Mouse (Mus musculus) left cerebral cortex, adult 18-20 months (tissue): ENCODE results near the gene Cntd1. TPM values are rescaled to one million over a fixed set of nuclear protein-coding genes. Genes with fewer than 3 reads are reported as not detected.
"Not testable (repeated sequence)": the region's sequence is repeated elsewhere in the genome, so short reads cannot be mapped to it uniquely, and the experiment has no call there.

Source experiments
- DNase-seq, 2 experiments: peaks; one replicate each; pipeline ENCODE4 v3.0.0; 2021 to 2022; ENCODE audit warnings: low spot score in 2 of 2, mixed read lengths in 1 of 2
- total RNA-seq, 2 experiments: library from RNA; stranded (reverse); gene quantifications; 2 replicates each; pipeline ENCODE4 v1.2.3; 2021

Cntd1 gene
- total RNA-seq, 2 experiments from 2014 or later: 0.46 to 0.56 TPM

DNA sequence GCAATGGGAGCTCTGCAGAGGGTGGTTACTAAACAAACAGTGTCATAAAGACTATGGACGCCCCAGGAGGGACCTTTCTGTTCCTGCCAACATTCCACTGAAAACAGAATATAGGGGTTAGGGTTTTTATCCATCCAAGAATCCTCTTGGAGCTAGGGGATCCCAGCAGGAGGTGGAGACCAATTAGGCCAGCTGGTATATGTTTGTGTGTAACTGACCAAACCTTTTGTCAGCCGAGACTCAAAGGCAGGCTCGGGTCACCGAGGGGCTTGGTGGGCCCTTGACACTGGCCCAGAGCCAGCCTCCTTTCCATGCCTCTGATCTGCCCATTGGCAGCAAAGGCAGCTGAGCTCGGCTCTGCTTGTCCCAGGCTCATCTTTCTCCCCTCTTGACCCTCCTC is 4.1 kb downstream of the Cntd1 start:
- no peak for DNase-seq

DNA sequence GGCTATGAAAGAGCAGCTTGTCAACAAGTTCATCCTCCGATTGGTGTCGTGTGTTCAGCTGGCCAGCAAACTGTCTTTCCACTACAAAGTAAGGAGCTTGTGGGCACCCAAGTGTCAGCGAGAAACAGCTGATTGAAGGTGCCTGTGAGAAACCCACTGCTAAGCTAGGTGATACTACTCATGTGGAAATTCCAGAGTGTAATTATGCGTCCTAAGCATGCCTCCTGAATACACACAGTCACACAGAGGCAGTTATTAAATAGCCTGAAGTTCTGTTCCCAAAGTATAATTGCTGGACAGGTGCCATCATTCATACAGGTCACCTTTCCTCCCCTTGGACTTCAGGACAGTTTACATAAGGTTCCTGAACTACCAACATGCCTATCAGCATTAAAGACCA is 5.0 kb downstream of the Cntd1 start:
- no peak for DNase-seq

DNA sequence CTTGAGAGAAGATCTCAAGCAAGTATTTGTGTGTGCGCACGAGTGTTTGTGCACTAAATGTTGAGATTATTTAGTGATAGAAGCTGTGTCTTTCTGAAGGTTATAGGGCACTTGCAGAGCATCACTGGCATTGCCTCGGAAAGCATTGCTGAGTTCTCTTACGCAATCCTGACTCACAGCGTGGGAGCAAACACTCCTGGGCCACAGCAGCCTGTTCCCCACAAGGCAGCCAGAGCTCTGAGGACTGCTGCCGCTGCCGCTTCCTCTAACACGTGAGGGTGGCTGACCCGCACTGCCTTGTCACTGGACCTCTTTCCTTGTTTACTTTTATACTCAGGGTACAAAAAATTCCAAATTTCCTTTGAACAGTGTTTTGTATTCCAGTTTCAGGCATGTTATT is 8.5 kb downstream of the Cntd1 start:
- peak in 1 of 2 experiments; percentile 31 for DNase-seq

DNA sequence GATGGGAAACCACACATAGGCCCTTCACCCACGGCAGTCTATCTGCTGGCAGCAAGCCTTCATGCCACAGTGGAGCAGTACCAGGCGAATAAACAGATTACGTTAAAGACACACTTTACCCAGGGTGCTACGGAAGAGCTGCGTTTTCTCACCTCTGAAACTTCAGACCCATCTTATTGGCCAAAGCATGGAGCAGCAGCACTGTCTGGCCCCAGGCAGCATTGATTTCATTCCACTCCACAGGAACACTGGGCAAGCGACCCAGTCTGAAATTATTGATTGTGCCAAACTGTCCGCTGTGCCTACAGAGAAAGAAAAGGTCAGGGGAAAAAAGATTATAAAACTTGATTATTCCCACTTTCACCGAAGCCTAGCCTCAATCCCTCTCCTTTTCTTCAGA is 12.4 kb downstream of the Cntd1 start:
- no peak for DNase-seq

DNA sequence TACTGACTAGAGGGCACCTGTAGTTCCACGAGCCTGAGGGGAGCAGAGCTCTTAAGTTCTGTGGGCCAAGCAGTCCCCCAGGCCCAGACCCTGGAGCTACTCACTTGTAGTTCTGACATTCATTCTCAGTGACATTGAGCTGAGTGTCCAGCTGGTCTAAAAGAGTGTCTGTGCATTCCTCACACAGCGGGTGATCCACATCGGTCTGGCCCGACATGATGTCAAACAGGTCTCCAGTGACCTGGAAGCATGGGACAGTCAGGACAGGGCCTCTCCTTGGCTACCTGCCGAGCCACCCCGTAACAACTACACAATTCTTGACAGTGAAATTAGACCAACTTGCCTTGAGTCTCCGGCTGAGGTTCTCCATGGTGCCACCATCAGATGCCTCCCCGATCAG is 16.4 kb downstream of the Cntd1 start:
- DNase-seq: no peak

DNA sequence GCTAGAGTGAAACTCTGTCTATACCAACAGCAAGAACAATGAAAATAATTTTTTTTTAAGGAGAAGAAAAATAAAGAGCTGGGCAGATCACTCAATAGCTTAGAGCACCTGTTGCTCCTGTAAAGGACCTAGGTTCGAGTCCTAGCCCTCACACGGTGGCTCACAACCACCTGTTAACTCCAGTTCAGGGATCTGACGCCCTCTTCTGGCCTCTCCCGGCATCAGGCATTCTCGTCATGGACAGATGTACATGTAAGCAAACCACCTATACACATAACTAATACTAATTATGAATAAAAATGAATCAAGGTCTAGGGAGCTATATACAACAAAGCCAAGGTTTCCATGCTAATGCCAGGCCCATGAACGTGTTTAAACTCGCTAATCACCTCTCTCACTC is 22.1 kb downstream of the Cntd1 start:
- no peak for DNase-seq

DNA sequence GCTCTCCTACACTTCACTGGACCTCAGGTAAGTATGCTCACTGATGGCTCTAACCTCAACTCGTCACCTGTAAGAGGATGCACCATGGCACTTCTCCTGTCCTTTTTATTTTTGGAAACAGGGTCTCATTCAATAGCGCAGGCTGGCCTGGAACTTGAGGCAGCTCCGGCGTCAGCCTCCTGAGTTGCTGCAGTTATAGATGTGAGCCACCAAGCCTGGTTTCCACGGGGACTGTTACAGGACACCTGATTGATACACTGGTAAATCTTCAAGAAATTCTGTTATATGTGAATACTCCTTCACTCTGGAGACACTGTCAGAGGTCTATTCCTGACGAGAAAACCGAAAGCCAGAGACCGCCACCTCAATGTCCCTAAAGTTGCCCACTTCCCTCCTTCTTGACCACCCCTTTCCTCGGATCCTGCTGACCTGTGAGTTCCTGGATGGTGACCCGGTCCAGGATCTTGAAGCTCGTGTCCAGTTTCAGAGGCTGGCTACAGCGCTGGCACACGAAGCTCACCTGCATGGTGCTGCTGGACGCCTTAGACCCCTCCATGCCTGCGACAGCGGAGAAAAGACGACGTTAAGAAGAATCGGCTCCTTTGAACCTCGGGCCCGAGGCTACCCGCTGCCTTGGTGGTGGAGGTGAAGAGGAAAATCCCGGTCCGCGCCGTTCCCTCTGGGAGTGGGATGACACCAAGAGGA is 22.6 kb downstream of the Cntd1 start:
- no peak for DNase-seq

DNA sequence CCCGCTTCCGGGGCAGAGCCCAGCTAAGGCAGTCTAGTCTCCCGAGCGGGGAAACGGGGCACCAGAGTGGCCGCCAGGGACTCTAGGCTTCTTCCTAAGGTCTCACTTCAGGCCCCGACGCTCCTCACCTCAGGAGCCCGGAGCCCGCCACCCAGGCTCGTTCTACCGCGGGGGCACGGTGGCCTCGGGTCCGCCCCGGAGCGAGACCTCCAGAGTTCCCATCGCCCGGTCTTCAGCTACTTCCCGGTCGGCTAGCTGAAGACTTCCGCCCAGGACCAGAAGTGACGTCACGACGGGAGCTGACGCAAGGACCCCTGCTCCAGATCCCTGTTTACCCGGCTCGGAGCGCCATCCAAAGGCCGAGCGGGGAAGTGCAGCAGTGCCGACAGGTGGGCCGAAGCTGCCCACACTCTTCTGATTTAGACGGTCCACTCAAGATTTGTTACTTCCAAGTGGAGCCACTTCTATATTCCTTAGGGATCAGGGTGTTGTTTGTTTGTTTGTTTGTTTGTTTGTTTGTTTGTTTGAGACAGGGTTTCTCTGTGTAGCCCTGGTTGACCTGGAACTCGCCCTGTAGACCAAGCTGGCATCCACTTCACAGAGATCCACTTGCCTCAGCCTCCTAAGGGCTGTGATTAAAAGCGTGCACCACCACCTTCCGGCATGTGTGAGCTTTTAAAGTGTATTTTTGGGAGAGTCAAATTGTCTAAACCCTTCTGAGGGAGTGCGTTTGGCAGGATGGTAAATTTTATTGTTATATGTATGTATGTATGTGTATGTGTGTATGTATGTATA is 23.4 kb downstream of the Cntd1 start, which contains the start of gene Becn1:
Gene Becn1, minus strand, starts transcription at position 283 of the 795 bp plus-strand sequence.
- peak; percentile 96 to 100 for DNase-seq

DNA sequence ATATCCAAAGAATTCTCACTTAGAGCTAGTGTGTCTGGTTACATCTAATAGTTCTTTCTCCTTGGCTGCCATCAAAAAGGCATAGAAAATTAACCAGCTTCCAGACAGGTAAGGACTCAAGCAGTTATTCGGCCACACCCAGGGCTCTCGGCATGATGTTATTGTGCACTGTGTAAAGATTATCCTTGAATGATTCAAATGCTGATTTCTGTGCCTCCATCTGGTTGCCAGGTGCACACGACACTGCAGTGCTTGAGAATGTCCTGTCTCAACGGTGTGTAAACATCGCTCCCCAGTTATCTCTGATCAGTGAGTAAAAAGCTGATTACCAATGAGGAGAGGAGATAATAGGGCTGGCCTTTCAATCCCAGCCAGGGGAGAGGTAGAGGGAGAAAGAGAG is 28.9 kb downstream of the Cntd1 start:
- no peak for DNase-seq

DNA sequence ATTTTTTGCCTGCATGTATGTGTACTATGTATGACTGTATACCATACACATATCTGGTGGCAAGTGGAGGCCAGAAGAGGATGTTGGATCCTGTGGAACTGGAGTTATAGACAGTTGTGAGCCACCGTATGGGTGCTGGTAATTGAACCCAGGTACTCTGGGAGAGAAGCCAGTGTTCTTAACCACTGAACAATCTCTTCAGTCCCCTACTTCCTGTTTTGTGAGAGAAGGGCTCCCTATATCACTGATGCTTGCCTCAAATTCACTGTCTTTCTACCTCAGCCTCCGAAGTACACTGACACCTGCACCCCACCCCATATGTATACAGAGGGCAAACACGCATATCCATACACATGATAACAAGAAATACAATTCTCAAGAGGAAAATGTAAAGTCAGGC is 32.3 kb downstream of the Cntd1 start:
- no peak for DNase-seq

DNA sequence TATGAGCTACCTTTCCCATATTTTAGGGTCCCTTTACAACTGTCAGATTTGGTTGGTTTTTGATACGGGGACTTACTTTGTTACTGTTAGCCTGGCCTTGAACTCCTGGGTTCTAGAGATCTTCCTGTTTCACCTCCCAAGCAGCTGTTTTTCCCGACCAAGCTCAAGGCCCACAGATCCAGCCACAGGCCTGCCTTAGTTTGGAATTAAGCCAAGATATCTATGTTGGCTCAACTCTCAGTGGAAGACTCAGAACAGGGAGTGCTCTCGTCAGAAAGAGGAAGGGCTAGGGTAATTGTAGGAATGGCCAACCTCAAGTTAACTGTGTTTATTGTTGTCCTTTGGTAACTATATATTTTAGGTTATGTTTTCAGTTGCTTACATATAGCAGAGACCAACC is 33.3 kb downstream of the Cntd1 start:
- DNase-seq: no peak

DNA sequence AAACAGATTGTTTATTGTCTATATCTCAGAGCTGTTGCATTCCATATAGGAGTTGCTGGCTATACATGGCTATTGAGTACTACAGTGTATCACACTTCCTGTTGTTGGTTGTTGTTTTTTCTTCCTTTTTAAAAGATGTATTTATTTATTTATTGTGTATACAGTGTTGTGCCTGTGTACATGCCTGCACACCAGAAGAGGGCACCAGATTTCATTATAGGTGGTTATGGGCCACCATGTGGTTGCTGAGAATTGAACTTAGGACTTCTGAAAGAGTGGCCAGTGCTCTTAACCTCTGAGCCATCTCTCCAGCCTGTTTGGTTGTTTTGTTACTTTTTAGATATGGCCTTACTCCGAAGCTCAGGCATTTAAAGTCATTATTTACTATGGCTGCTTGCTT is 35.8 kb downstream of the Cntd1 start:
- no peak for DNase-seq

DNA sequence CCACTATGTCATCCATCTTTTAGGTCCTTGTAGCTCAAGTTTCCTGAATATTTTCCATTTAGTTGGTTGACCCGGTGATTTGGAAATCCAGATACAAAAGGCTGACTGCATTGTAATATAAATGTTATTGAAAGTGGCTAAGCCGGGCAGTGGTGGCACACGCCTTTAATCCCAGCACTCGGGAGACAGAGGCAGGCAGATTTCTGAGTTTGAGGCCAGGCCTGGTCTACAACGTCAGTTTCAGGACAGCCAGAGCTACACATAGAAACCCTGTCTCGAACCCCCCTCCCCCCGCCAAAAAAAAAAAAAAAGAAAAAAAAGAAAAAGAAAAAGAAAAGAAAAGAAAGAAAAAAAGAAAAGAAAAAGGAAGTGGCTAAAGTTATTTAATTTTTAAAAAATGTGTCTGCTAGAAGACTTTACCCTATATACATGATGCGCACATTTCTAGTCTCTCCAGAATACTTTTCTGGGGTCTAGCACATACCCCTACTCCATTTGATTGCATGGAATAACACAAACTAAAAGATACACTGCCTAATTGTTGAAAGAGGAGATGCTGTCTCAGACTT is 36.4 kb downstream of the Cntd1 start:
- DNase-seq: no peak

DNA sequence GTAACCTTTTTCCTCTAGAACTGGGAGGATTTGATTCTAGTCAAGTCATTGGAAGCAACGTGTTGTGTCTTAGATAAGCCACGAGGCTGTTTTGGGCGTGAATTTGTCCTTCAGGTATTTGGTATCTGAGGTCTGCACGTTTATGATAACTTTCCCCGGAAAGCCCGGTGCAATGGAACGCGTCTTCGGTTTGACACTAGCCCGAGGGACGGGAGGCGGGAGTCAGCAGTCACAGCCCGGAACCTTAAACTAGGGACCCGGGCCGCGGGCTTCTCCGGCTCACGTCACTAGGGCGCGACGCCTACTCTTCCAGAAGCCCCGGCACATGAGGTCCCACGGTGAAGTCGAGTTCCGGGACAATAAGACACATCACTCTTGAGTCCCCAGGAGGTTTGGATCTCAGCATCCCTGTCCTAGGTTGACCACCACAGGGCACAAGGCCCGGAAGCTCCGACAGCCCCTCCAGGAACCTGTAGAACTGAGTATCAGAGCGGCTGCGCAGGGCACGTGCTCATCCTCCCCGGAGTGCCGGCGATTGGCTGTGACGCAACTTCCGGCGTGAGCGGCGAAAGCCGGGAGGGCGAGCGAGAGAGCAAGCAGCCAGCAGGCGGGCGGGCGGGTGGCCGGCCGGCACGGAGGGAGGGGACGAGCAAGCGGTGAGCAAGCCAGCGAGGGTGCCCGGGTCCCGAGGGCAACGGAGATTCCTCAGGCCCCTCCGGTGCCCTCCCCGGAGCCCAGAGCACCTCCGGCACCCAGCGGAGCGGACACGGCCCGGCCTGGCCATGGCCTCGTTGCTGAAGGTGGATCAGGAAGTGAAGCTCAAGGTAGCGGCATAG is 37.1 kb downstream of the Cntd1 start, which contains the start of gene Psme3:
Gene Psme3, plus strand, starts transcription at position 549 of the 836 bp plus-strand sequence.
- peak; percentile 92 to 96 for DNase-seq

DNA sequence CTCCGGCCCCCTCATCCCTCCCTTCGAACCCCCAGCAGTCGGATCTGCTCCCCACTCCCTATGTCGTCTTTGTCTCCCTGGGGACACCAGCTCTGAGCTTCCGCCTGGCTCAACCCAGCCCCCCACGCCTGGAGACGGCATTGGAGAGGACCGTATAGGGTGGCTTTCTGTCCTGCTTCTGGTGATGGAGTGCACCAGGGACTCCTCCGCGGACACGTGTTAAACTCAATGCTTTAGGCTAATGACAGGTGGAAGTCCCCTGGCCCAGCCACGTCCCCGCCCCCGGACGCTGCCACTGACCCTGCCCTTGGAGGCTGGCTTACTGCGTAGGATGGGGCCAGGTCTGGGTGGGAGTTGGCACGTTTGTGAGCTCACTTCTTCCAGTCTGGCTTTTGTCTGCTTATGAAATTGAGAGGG is 37.7 kb downstream of the Cntd1 start:
- no peak for DNase-seq

DNA sequence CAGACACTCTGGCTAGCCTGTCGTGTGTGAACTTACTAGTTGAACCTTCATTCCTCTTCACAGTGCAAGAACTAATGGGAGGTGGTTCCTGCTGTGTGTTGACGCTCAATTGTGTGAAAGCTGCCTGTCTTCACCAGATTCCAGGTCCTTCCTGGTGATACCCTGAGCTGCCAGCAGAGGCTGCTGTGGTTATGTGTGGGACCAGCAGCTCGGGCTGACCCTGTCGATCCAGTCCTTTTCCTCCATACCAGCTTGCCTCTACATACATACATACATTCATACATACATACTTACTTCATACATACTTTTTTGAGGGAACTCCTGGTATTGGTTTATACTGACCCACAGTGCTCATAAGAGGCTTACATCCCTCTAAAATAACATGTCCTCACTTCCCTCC is 44.8 kb downstream of the Cntd1 start:
- DNase-seq: peak; percentile 71 to 73

DNA sequence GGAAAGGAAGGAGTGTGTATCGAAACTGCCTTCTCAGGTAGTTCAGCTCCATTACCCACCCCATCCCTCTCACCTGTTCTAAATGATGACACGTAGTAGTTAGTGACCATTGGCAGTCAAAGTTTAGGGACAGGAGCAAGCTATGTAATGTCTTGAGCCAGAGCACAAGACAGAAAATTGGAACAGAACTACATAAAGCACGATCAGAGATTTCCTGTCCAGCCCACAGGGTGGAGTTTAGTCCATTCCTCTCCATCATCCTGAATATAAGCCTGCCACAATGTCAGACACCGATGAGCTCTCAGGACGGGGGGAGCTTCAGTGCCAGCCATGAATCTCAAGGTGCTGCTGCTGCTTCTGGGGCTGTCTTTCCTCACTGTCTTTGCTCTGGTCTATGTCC is 46.0 kb downstream of the Cntd1 start, which contains the start of gene Aoc2:
Gene Aoc2, plus strand, starts transcription at position 301 of the 400 bp plus-strand sequence.
- DNase-seq: no peak

DNA sequence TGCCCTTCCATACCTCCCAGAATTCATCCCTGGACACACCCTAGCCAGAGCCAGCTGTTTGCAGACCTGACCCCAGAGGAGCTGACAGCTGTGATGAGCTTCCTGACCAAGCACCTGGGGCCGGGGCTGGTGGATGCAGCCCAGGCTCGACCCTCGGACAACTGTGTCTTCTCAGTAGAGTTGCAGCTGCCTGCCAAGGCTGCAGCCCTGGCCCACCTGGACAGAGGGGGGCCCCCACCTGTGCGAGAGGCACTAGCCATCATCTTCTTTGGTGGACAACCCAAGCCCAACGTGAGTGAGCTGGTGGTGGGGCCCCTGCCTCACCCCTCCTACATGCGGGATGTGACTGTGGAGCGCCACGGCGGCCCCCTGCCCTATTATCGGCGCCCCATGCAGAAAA is 46.4 kb downstream of the Cntd1 start:
- DNase-seq: not testable (repeated sequence)

DNA sequence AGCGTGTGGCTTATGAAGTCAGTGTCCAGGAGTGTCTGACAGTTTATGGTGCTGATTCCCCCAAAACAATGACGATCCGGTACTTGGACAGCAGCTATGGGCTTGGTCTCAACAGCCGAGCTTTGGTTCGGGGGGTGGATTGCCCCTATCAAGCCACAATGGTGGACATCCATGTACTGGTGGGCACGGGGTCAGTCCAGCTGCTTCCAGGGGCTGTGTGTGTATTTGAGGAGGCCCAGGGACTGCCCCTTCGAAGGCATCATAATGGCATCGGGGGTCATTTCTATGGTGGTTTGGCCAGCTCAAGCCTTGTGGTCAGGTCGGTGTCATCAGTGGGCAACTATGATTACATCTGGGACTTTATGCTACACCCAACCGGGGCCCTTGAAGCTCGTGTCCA is 47.3 kb downstream of the Cntd1 start:
- DNase-seq: no peak

DNA sequence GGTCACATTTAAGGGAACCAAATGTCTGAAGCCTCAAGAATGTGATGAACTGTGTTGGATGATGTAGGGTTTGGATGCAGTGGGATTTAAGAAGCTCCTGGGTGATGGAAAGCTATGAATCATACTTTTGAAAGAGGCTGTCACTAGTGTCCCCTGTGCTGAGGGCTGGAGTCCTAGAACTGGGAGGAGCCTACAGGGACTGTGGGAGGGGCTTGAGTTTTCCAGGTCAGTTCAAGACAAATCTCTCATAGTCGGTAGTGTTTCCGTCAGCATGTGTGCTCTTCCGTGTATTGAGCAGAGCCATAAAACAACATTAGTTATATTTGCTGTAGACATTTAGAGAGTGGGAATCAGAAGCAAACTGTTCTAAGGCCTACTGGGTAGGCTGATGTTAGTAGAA is 48.5 kb downstream of the Cntd1 start:
- no peak for DNase-seq

DNA sequence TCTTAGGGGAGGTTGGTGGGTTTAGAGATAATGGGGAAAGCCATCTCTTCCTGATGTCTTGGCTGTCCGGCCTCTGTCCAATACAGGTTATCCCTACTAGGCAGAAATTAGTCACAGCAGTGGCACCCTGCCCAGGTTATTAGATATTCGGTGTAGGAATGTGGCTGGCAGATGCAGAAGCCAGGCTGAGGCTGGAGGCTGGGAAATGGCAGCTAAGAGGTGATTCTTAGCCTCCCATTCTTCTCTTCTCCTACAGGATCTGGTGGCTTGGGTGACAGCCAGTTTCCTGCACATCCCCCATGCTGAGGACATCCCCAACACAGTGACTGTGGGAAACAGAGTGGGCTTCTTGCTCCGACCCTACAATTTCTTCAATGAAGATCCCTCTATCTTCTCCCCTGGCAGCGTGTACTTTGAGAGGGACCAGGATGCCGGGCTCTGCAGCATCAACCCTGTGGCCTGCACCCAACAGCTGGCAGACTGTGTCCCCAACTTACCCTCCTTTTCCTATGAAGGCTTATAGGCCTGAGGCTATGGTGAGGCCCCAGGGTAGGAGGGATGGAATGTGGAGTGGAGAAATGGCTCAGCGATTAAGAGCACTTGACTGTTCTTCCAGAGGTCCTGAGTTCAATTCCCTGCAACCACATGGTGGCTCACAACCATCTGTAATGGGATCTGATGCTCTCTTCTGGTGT is 50.3 kb downstream of the Cntd1 start:
- DNase-seq: peak in 1 of 2 experiments; percentile 32
